Mouse (Mus musculus) liver, embryonic 14.5 days (tissue): ENCODE measurements around the gene Atl2. TPM values are rescaled to one million over a fixed set of nuclear protein-coding genes. Genes with fewer than 3 reads are reported as not detected.

Experiments used
- ATAC-seq: fragments of 200-750 bp; cut with Nextera tagmentation; 2 replicates; pipeline ENCODE4 v1.8.0; 2017; ENCODE audit warnings: moderate number of reproducible peaks, mild to moderate bottlenecking, moderate library complexity; ENCODE audit not compliant: insufficient read depth
- DNase-seq, 3 experiments: peaks; one replicate each; pipeline ENCODE4 v3.0.0-alpha.2; 2012 to 2013; ENCODE audit warnings: low read depth in 3 of 3, low spot score in 3 of 3
- H3K27ac ChIP-seq: fragments of 300-500 bp; sonication (generic); 2 replicates; pipeline ENCODE4 v1.5.1; 2014; ENCODE audit warnings: moderate library complexity, mild to moderate bottlenecking, control low read depth, inconsistent platforms
- H3K27me3 ChIP-seq: fragments of 300-500 bp; sonication (generic); 2 replicates; pipeline ENCODE4 v1.6.1; 2014; ENCODE audit warnings: mild to moderate bottlenecking, low read length, moderate library complexity; ENCODE audit not compliant: control insufficient read depth, insufficient read depth
- H3K36me3 ChIP-seq: fragments of 300-500 bp; sonication (generic); replicated peaks from 2 replicates; pipeline ENCODE4 v1.6.1; 2014; ENCODE audit warnings: low read depth; ENCODE audit not compliant: control insufficient read depth, insufficient read depth
- H3K4me1 ChIP-seq, 2 experiments: fragments of 200-500 bp in 1 of 2; fragments of 300-500 bp in 1 of 2; sonication (generic) in 1 of 2; replicated peaks; 2 replicates each; pipeline ENCODE4 v1.6.1; 2012 to 2014; ENCODE audit warnings: antibody characterized with exemption in 1 of 2, inconsistent platforms in 1 of 2, low read length in 1 of 2; ENCODE audit not compliant: control insufficient read depth in 2 of 2, insufficient read depth in 2 of 2
- H3K4me2 ChIP-seq: fragments of 300-500 bp; sonication (generic); 2 replicates; pipeline ENCODE4 v1.6.1; 2014; ENCODE audit warnings: low read depth, mild to moderate bottlenecking, control low read depth, moderate library complexity
- H3K4me3 ChIP-seq, 2 experiments: fragments of 200-500 bp in 1 of 2; fragments of 300-500 bp in 1 of 2; sonication (generic) in 1 of 2; 2 replicates each; pipeline ENCODE4 v1.5.1; 2012 to 2014; ENCODE audit warnings: low read depth in 2 of 2, low read length in 2 of 2, mild to moderate bottlenecking in 2 of 2, control low read depth in 1 of 2, inconsistent platforms in 1 of 2, moderate library complexity in 1 of 2; ENCODE audit not compliant: insufficient read depth in 1 of 2
- H3K9ac ChIP-seq: fragments of 300-500 bp; sonication (generic); replicated peaks from 2 replicates; pipeline ENCODE4 v1.6.1; 2014; ENCODE audit warnings: mild to moderate bottlenecking, control low read depth, moderate library complexity
- H3K9me3 ChIP-seq: fragments of 300-500 bp; sonication (generic); 2 replicates; pipeline ENCODE4 v1.6.1; 2016; ENCODE audit warnings: low read length, mixed read lengths; ENCODE audit not compliant: control insufficient read depth
- CTCF ChIP-seq: IDR thresholded peaks from 2 replicates; pipeline ENCODE4 v1.5.1; 2016; ENCODE audit warnings: antibody characterized with exemption, low read depth, control low read depth
- EP300 ChIP-seq: IDR thresholded peaks from 2 replicates; pipeline ENCODE4 v1.6.1; 2016; ENCODE audit warnings: antibody characterized with exemption, low read depth
- WGBS: fragments of 180-500 bp; shearing (Covaris S2); extraction: QIAGEN DNeasy Blood & Tissue Kit; methylation state at CpG from one replicate; pipeline ENCODE4 v1.1.7; 2014; ENCODE audit not compliant: insufficient replicate concordance; 5-methylcytosine and 5-hydroxymethylcytosine counted together
- polyA plus RNA-seq, 2 experiments: library from polyadenylated mRNA; depleted of rRNA in 1 of 2; stranded (reverse) in 1 of 2; unstranded in 1 of 2; fragments of >200 nt; fragmentation: Nextera tagmentation in 1 of 2; extraction: Ambion mirVana in 1 of 2; gene quantifications; 2 replicates each; pipeline versions ENCODE4 v1.2.1 to v1.2.3; 2012 to 2014

The Atl2 gene
- polyA plus RNA-seq, 2 experiments, result 19.4 to 26.4 TPM

GRCm38 (mm10) chr17:79825241-79826030 lies 70.5 kb downstream of the Atl2 start:
- DNase-seq (no peak), ATAC-seq (no peak)
- Histone ChIP-seq H3K4me3 (no peak overlapping the region), H3K27ac (no peak overlapping the region), H3K4me2 (no peak overlapping the region), H3K36me3 (no peaks in the 10 kb centered on the region), H3K4me1 (no peaks in the 10 kb centered on the region), H3K27me3 (no peaks in the 10 kb centered on the region), H3K9me3 (no peaks in the 10 kb centered on the region), H3K9ac (no peak overlapping the region)
- TF ChIP-seq CTCF (no peak), EP300 (no peak)
- 55% methylated on average over 11 of the region's 11 CpGs for WGBS

DNA sequence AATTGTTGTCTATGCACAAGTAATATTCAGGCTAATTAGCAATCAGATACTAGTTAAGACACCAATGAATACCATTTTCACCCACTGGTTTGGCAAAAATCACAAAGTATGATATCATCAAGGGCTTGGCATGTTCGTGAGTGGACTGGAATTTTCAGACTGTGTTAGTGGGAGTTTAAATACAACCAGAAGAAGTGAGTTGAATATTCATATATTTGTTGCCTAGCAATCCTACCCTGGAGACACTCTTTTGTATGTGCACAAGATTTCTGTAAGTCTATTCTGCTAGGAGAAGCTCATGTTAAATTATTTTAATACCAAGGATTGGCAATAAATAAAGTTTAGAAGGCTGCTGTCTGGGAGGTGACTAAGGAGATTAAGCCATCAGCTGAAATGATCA lies 71.5 kb downstream of the Atl2 start:
- no peak overlapping the region for H3K4me2 ChIP-seq
- ATAC-seq (no peak), DNase-seq (no peak)
- no peaks in the 10 kb centered on the region for H3K27me3 ChIP-seq
- no peak overlapping the region for H3K9ac ChIP-seq
- H3K27ac ChIP-seq, result no peak overlapping the region
- H3K36me3 ChIP-seq, result no peaks in the 10 kb centered on the region
- WGBS, result 34% methylated on average over 1 of the region's 1 CpGs
- no peak for TF ChIP-seq CTCF
- TF ChIP-seq EP300, result no peak
- H3K9me3 ChIP-seq, result no peaks in the 10 kb centered on the region
- H3K4me1 ChIP-seq, result no peaks in the 10 kb centered on the region
- H3K4me3 ChIP-seq, result no peak overlapping the region

GRCm38 (mm10) chr17:79818884-79819283 lies 77.0 kb downstream of the Atl2 start:
- H3K4me3 ChIP-seq, result no peak overlapping the region
- TF ChIP-seq EP300 (no peak), CTCF (no peak)
- ATAC-seq (no peak), DNase-seq (no peak)
- no peak overlapping the region for H3K9ac ChIP-seq
- no peaks in the 10 kb centered on the region for H3K36me3 ChIP-seq
- WGBS, result 12% methylated on average over 3 of the region's 3 CpGs
- H3K27ac ChIP-seq, result no peak overlapping the region
- H3K9me3 ChIP-seq, result no peaks in the 10 kb centered on the region
- H3K4me1 ChIP-seq, result peaks cover 0 to 5% of the 10 kb centered on the region in 2 experiments; a peak in 2 of 4 replicates
- H3K27me3 ChIP-seq, result no peaks in the 10 kb centered on the region
- no peak overlapping the region for H3K4me2 ChIP-seq

GRCm38 (mm10) chr17:79817995-79818394 lies 77.9 kb downstream of the Atl2 start:
- Histone ChIP-seq H3K27me3 (no peaks in the 10 kb centered on the region), H3K4me3 (no peak overlapping the region), H3K36me3 (no peaks in the 10 kb centered on the region), H3K4me1 (peaks cover 0 to 5% of the 10 kb centered on the region in 2 experiments; a peak in 2 of 4 replicates), H3K27ac (no peak overlapping the region), H3K9me3 (no peaks in the 10 kb centered on the region), H3K4me2 (no peak overlapping the region), H3K9ac (no peak overlapping the region)
- WGBS, result 29% methylated on average over 7 of the region's 7 CpGs
- no peak for DNase-seq
- no peak for ATAC-seq
- no peak for TF ChIP-seq CTCF
- no peak for TF ChIP-seq EP300

- no peak overlapping the region for H3K4me2 ChIP-seq
- no peaks in the 10 kb centered on the region for H3K27me3 ChIP-seq
- H3K9ac ChIP-seq, result no peak overlapping the region
- H3K4me1 ChIP-seq, result peaks cover 0 to 5% of the 10 kb centered on the region in 2 experiments; a peak in 2 of 4 replicates
- TF ChIP-seq CTCF (no peak), EP300 (no peak)
- DNase-seq, result no peak
- ATAC-seq, result no peak
- H3K27ac ChIP-seq, result no peak overlapping the region
- 70% methylated on average over 9 of the region's 9 CpGs for WGBS
- no peaks in the 10 kb centered on the region for H3K36me3 ChIP-seq
- H3K4me3 ChIP-seq, result no peak overlapping the region
- H3K9me3 ChIP-seq, result no peaks in the 10 kb centered on the region
Measured at GRCm38 (mm10) chr17:79817551-79817950, 78.4 kb downstream of the Atl2 start.
